Mouse (Mus musculus) A20 (cell line): ENCODE results near the gene Scgb2b20.
"Not testable (repeated sequence)": the region's sequence is repeated elsewhere in the genome, so short reads cannot be mapped to it uniquely, and the experiment has no call there.

ENCODE experiments used
- DNase-seq: peaks from one replicate; pipeline ENCODE4 v3.0.0-alpha.2; 2011; ENCODE audit warnings: low read depth, low spot score

Scgb2b20 gene

GRCm38 (mm10) chr7:33366222-33366621 lies at the start of gene Scgb2b20:
Gene Scgb2b20 (minus strand): TSS chr7:33366322.
- DNase-seq, result not testable (repeated sequence)

DNA sequence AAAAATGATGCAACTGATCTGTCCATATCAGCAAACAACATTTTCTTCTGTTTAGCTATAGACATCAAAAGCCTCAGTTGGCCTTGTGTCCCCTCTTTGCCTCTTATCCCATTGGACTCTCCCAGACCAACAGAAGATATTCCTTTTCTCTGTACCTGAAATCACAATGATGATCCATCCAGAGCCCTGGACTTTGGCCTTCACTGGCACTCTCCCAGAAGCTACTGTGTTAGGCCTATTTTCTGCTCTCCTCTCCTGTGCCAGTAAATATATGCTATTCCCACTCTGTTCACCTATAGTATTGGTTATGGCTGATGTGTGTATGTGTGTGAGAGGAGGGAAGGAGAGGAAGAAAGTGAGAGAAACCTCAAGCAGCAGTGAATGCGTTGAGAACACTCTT lies 43.6 kb upstream of the Scgb2b20 start:
- DNase-seq, result not testable (repeated sequence)

DNA sequence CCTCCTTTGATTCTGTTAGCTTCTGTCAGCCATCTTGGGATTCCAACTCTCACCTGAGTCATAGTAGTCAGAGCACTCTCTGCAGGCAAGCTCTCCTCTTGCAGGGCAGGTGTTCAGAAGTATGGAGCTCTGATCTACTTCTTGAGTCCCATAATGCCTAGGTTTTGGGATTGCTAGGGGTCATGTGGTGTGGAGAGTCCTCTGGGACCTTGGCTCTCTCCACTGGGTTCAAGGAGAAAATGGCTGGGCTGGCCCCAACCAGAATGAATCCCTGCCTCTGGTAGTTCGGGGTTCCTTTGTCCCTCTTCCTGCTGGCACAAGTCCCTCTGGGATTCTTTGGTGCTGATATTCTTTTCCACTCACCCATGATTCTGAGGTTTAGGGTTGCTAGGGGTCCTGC lies 35.5 kb upstream of the Scgb2b20 start:
- DNase-seq, result no peak

- DNase-seq, result not testable (repeated sequence)
Measured at GRCm38 (mm10) chr7:33399749-33400148, 33.6 kb upstream of the Scgb2b20 start.

DNA sequence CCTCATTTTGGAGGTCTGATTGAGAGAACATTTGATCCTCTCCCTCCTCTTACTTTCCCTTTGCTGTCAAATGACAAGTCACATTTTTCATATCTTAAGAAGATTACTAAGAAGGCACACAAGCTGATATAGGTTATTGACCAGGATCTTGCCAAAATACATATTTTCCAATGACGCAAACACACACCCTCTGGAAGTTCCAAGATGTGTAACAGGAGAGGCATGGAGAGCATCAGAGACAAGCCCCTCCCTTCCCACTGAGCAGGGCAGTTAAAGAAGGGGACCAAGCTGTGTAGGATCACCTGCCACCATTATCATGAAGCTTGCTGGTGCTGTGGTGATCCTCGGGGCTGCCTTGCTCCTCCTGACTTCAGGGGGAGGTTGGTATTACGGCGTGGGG lies 6.8 kb upstream of the Scgb2b20 start, which contains the start of gene Scgb1b20:
Gene Scgb1b20, plus strand, starts transcription at position 301 of the 400 bp plus-strand sequence.
- DNase-seq, result not testable (repeated sequence)
